Mouse (Mus musculus) Patski (cell line): Measurements from ENCODE around the gene Ankrd44. TPM values are rescaled to one million over a fixed set of nuclear protein-coding genes. Genes with fewer than 3 reads are reported as not detected.

Experiments
- ATAC-seq: fragments of 100-300 bp; one replicate; pipeline ENCODE4 v1.8.0; 2021
- CTCF ChIA-PET: fragments of 350-600 bp; sonication (Branson Sonifier 250); formaldehyde crosslinking; loops from one replicate; lab custom pipeline; 2022; ENCODE audit warnings: inconsistent platforms; lab: Charles Lee
- POLR2A ChIA-PET: fragments of 350-600 bp; sonication (Branson Sonifier 250); formaldehyde crosslinking; loops from one replicate; lab custom pipeline; 2022; ENCODE audit warnings: antibody characterized with exemption, inconsistent platforms; lab: Charles Lee
- DNase-seq: peaks from one replicate; pipeline ENCODE4 v3.0.0-alpha.2; 2011; ENCODE audit warnings: low read depth, low spot score
- H3K27me3 ChIP-seq: fragments of 371-371 bp; one replicate; pipeline ENCODE4 v1.5.1; 2021
- CTCF ChIP-seq: fragments of 100-300 bp; IDR thresholded peaks from one replicate; pipeline ENCODE4 v1.5.1; 2021
- in situ Hi-C: fragments of 300-500 bp; cut with MboI; formaldehyde crosslinking; loops from 3 replicates; pipeline ENCODE4 v1.11.1; 2018; ENCODE audit warnings: low pct_unique_long_range_greater_than_20kb, mixed read lengths
- polyA plus RNA-seq: library from polyadenylated mRNA; unstranded; gene quantifications from one replicate; pipeline ENCODE4 v1.2.3, GENCODE M21; 2021

The Ankrd44 gene
- polyA plus RNA-seq, 1 experiment from 2014 or later = 31.2 TPM

- no peak for TF ChIP-seq CTCF
- in situ Hi-C loops = no loop called here
- DNase-seq (no peak), ATAC-seq (no peak)
- POLR2A ChIA-PET = no interaction called here
- H3K27me3 ChIP-seq = no peaks in the 10 kb centered on the region
- CTCF ChIA-PET = interaction anchor here (1.6 to 2.0 kb wide), 2 partner anchors 13 to 22 kb away, joined by 5 to 10 read pairs; no protein-coding TSS in a partner anchor
These were observed 196.9 kb downstream of the Ankrd44 start for GRCm38 (mm10) chr1:54729316-54729715.

GRCm38 (mm10) chr1:54726555-54726954 lies 199.6 kb downstream of the Ankrd44 start:
- in situ Hi-C loops = no loop called here
- H3K27me3 ChIP-seq = no peaks in the 10 kb centered on the region
- ChIA-PET POLR2A (no interaction called here), CTCF (no interaction called here)
- TF ChIP-seq CTCF = no peak
- ATAC-seq (no peak), DNase-seq (no peak)

DNA sequence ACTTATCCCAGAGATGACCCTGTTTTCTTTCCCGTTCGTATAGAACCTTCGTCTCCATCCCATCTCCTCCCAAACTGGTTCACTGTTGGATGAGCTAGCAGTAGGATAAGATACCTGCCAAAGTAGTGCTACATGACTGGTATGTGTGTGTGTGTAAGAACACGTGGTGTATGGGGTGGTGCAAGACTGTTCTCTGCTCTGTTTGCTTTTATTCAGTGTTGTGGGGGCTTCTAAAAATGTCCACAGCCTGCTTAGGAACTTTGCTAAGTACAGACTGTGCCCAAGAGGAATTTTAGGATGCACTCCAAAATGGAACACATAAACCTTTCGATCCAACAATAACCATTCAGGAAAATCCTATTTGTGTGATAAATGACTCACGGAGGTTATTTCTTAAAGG lies 209.3 kb downstream of the Ankrd44 start:
- ATAC-seq (no peak), DNase-seq (no peak)
- TF ChIP-seq CTCF = no peak
- no peaks in the 10 kb centered on the region for H3K27me3 ChIP-seq
- ChIA-PET POLR2A (interaction anchor here (0.6 kb wide), 1 partner anchor 21 kb away, joined by 4 read pairs; no protein-coding TSS in a partner anchor), CTCF (interaction anchor here (0.9 to 4.1 kb wide), 2 partner anchors 12 to 262 kb away, joined by 3 to 10 read pairs; no protein-coding TSS in a partner anchor)
- in situ Hi-C loops = no loop called here

DNA sequence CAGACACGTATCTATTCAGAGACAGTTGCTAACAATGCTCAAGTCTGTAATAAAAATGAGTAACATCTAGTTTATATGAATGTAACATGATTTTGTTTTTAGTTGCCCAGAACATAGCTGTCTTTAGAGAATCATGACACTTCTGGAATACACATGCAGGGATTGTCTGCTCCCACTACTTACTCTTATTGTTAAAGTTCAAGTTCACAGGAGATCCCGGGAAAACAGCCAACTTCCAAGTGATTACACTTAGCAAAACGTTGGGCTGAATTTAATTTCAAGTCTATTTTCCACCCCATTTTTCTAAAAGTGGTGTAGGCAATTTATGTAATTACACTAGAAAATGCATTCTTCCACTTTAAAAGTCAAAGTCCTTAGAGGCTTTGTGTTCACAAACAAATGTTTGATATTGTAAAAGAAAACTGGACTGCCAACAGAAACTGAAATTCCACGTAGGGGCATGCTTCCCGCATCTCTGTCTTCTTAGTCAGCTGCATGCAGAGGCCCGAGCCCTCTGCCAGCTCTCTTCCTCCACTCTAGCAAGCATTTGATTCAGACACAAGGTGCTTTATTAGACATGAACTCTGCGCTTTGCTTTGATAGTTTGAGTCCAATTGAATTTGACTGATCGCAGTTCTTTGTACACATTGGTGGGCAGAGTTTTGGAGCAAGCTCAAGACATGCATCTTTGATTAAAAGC lies 211.0 kb downstream of the Ankrd44 start:
- POLR2A ChIA-PET = no interaction called here
- H3K27me3 ChIP-seq = no peaks in the 10 kb centered on the region
- CTCF ChIA-PET = interaction anchor here (0.6 to 4.1 kb wide), 5 partner anchors 8 to 264 kb away, joined by 3 to 10 read pairs (median 5); no protein-coding TSS in a partner anchor
- in situ Hi-C loops = no loop called here
- TF ChIP-seq CTCF = no peak
- no peak for DNase-seq
- no peak for ATAC-seq

- POLR2A ChIA-PET = no interaction called here
- ATAC-seq (peak; percentile 84), DNase-seq (peak; percentile 13)
- no peaks in the 10 kb centered on the region for H3K27me3 ChIP-seq
- CTCF ChIA-PET = interaction anchor here (0.6 to 2.1 kb wide), 6 partner anchors 8 to 266 kb away, joined by 3 to 9 read pairs (median 4); no protein-coding TSS in a partner anchor
- in situ Hi-C loops = no loop called here
- TF ChIP-seq CTCF = no peak
These were observed 212.7 kb downstream of the Ankrd44 start for GRCm38 (mm10) chr1:54713231-54714173.

DNA sequence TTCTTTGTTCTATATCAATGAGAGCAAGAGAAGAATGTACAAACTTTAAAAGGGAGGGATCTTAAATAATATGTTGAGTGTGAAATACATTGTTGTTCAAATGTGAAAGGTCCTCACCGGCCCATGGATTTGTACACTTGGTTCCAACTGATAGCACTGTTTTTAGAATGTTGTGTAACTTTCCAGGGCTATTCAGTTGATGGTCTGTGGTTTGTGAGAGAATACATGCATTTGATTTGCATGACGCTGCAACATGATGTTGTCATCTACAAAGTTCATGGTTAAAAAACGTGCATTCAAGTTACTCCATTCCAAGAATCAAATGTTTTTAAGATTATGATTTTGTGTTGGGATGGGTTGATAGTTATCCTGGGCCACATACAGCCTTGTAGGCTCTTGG lies 214.6 kb downstream of the Ankrd44 start:
- DNase-seq (no peak), ATAC-seq (no peak)
- in situ Hi-C loops = no loop called here
- ChIA-PET POLR2A (no interaction called here), CTCF (no interaction called here)
- TF ChIP-seq CTCF = no peak
- no peaks in the 10 kb centered on the region for H3K27me3 ChIP-seq

- ChIA-PET POLR2A (no interaction called here), CTCF (interaction anchor here (0.8 kb wide), 1 partner anchor 11 kb away, joined by 3 read pairs; no protein-coding TSS in a partner anchor)
- in situ Hi-C loops = no loop called here
- no peak for TF ChIP-seq CTCF
- DNase-seq (no peak), ATAC-seq (no peak)
- no peaks in the 10 kb centered on the region for H3K27me3 ChIP-seq
These were observed 215.6 kb downstream of the Ankrd44 start for GRCm38 (mm10) chr1:54710550-54710949.

GRCm38 (mm10) chr1:54707888-54708565 lies 218.2 kb downstream of the Ankrd44 start:
- DNase-seq (no peak), ATAC-seq (no peak)
- POLR2A ChIA-PET = no interaction called here
- CTCF ChIA-PET = interaction anchor here (1.0 to 1.4 kb wide), 3 partner anchors 13 to 34 kb away, joined by 3 to 4 read pairs (median 3); no protein-coding TSS in a partner anchor
- TF ChIP-seq CTCF = no peak
- in situ Hi-C loops = no loop called here
- no peaks in the 10 kb centered on the region for H3K27me3 ChIP-seq

- TF ChIP-seq CTCF = no peak
- ATAC-seq (no peak), DNase-seq (no peak)
- ChIA-PET CTCF (interaction anchor here (1.0 to 1.4 kb wide), 6 partner anchors 12 to 207 kb away, joined by 3 to 5 read pairs (median 3); no protein-coding TSS in a partner anchor), POLR2A (no interaction called here)
- no peaks in the 10 kb centered on the region for H3K27me3 ChIP-seq
- in situ Hi-C loops = no loop called here
These were observed 218.9 kb downstream of the Ankrd44 start for GRCm38 (mm10) chr1:54707036-54707887.
